Mouse (Mus musculus) kidney, adult 11 months (tissue): ENCODE measurements around the gene Proz.

Source experiments
- DNase-seq: peaks from one replicate; pipeline ENCODE4 v3.0.0; 2022

Proz gene

GRCm38 (mm10) chr8:13107990-13108638 is 47.4 kb downstream of the Proz start:
- no peak for DNase-seq

DNA sequence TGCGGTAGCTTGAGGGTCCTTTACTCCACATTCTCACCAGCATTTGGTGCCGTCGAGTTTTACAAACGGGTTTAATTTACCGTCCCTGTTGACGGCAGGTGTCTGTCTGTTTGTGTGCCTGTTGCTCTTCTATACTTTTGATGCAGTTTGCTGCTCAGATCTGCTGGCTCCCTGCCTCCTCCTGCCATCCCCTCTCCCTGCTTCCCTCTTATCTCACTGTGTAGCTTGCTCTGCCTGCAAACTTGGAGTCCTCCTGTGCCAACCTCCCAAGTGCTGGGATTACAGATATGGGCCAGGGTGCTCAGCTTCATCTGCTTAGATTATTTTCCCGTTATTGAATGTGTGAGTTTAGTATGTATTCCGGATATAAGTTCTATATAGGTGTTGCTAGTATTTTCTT is 48.3 kb downstream of the Proz start:
- DNase-seq: no peak

DNA sequence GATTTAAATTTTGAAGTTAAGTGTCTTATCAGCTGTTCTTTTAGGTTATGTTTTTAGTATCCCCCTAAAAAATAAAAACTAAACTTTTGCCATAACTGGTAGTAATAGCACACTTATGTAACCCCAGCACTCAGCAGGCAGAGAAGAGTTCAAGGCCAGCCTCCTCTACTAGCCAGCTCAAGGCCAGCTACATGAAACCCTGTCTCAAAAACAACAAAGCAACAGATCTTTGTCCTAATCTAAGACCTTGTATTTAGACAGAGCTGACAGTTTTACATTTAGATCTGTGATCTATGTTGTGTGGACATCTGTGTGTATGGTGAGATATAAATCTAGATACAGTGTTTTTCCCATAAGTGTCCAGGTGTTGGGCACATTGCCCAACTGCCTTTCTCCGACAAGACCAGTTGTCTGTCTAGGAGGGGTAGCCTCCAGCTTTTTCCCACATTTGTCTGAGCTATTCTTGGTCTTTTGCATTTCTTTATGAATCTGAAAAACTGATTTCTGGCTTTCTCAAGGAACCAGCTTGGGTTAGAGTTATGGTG is 48.8 kb downstream of the Proz start:
- no peak for DNase-seq

DNA sequence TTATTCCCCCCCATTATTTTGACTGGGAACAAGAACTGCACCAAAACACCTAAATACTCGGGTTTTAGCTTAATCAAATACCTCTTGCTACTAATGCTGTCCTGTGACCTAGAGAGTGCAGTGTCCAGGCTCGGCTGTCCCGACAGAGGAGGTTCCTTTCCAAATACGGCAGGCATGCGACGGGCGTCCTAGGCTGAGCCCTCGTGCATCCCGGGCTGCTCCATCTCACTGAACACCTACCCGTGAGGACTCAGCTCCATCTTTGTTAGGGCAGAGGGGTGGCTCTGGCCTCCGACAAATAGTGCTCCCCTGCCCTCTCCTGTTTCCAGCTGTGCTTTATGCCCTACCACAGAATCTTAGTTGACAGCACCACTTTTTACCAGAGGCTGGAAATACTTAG is 51.2 kb downstream of the Proz start:
- DNase-seq: no peak

DNA sequence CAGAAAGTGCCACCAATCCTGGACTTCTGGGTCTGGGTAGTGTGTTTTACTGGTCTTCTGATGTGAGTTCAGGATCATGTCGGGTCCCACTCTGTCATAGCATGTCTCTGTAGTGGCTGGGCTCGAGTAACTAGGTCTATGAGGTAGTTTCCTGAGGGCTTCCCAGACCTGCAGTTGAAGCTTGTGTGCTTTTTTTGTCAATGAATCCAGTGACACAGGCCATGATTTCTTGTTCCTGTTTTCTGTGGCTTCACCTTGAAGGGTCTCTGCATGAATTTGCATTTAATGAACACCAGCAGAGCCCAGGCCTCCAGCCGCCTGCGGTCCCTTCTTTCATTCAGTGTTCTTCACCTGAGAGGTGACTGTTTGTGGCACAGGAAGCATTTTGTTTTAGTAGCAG is 52.5 kb downstream of the Proz start:
- no peak for DNase-seq

DNA sequence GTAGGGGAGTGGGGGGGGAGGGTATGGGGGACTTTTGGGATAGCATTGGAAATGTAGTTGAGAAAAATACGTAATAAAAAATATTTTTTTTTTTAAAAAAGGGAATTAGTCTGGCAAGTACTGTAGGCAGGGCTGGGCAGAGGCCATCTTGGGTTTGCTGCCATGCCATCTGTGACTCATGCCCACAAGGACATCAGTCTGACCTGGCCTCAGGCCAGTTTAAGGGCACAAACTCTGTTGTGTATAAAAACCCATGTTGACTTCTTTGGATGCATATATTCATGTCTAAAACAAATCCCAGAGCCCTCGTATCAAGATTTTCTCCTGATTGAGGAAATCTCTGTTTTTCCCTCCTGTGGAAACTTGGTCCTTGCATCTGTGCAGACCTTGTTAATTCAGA is 56.4 kb downstream of the Proz start:
- DNase-seq: no peak

DNA sequence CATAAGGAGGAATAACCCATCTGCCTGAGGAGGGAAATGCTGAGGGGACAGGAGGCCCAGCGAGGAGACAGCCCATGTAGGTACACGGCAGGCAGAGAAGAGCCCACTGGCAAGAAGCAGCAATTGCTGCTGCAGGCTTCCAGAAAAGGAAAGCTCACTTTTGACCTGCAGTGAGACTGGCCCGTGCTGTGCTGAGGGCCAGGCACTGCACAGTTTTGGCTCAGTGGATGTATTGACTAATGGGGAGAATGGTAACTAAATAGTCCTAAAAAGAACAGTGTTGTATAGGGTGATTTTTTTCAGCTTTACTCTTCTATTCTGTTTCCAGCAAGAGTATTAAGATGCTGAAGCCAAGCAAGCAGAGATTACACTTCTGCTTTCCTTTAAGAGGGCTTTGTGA is 57.8 kb downstream of the Proz start:
- DNase-seq: no peak

- no peak for DNase-seq
Measured at GRCm38 (mm10) chr8:13120882-13121665, 60.4 kb downstream of the Proz start.

- no peak for DNase-seq
Measured at GRCm38 (mm10) chr8:13122887-13123421, 62.2 kb downstream of the Proz start.

GRCm38 (mm10) chr8:13124897-13125296 is 64.2 kb downstream of the Proz start:
- no peak for DNase-seq
